Mouse (Mus musculus) brain, embryonic 14.5 days (tissue): ENCODE measurements around the gene Plekhj1. TPM values are rescaled to one million over a fixed set of nuclear protein-coding genes. Genes with fewer than 3 reads are reported as not detected.

ENCODE experiments used
- DNase-seq: peaks from one replicate; pipeline ENCODE4 v3.0.0-alpha.2; 2011; ENCODE audit warnings: low read depth
- CTCF ChIP-seq: fragments of 200-500 bp; IDR thresholded peaks from 2 replicates; pipeline ENCODE4 v1.5.1; 2012; ENCODE audit warnings: inconsistent platforms, mild to moderate bottlenecking, moderate library complexity, borderline replicate concordance; ENCODE audit not compliant: insufficient read depth, insufficient read length; ENCODE audit errors: extremely low read depth
- POLR2A ChIP-seq: fragments of 200-500 bp; IDR thresholded peaks from 2 replicates; pipeline ENCODE4 v1.6.1; 2012; ENCODE audit warnings: mild to moderate bottlenecking, inconsistent platforms, borderline replicate concordance; ENCODE audit not compliant: poor library complexity, insufficient read depth, insufficient read length, severe bottlenecking; ENCODE audit errors: extremely low read depth
- polyA plus RNA-seq: library from polyadenylated mRNA; depleted of rRNA; stranded (reverse); fragments of >200 nt; gene quantifications from 2 replicates; pipeline ENCODE4 v1.2.3, GENCODE M21; 2012

The Plekhj1 gene
- polyA plus RNA-seq, 1 experiment: 88.7 TPM

DNA sequence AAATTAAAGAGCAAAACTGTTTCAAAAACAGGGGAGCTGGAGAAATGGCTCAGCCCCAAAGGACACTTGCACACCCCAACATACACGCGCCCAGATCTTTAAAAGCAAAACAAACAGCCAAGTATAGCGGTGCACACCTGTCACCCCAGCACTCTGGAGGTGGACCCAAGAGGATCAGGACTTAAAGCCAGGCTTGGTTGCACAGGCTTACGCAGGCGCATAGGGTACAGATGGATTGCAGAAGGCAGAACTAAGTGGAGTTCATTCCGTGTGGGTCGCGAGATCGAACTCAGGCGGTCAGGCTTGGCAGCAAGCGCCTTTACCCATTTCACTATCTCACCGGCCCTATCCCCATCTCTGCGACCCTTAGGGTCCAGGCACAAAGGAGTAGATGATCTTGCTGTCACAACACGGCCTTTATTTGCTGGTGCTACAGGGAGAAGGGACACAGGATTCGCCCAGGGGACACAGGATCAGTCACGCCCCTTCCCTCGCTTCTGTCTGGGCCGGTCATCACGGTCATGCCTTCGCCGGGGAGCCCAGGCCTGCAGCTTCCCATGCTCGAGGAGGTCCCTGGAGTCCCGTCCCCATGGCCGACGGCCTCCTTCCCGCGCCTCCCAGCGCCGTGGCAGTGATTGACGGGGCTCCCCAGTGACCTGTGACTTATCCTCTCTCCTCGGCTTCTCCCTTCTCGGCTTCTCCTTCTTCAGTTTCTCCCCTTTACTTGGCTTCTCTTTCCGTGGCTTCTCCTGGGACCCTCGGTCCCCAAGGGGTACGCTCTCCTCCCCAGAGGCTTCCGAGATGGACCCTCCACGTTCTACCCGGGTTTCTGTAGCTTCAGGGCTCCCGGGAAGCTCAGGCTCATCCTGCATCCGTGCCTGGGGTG lies 9.9 kb upstream of the Plekhj1 start:
- TF ChIP-seq POLR2A (no peak), CTCF (no peak)
- no peak for DNase-seq

DNA sequence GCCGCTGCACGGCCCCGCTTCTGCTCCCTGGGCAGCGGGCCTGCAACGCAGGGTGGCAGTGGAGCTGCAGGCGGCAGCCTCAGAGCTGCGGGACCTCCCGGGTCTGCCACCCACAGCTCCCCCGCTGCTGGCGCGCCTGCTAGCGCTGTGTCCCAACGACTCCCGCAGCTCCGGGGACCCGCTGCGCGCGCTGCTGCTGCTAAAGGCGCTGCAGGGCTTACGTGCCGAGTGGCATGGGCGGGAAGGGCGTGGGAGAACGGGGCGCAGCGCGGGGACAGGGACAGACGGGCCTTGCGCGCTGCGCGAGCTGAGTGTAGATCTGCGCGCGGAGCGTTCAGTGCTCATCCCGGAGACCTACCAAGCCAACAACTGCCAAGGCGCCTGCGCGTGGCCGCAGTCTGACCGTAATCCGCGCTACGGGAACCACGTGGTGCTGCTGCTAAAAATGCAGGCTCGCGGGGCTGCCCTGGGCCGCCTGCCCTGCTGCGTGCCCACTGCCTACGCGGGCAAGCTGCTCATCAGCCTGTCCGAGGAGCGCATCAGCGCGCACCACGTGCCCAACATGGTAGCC lies 8.7 kb upstream of the Plekhj1 start:
- TF ChIP-seq CTCF: no peak
- peak; percentile 21; the same call in 1 of the 2 replicates for TF ChIP-seq POLR2A
- peak; percentile 94 for DNase-seq

DNA sequence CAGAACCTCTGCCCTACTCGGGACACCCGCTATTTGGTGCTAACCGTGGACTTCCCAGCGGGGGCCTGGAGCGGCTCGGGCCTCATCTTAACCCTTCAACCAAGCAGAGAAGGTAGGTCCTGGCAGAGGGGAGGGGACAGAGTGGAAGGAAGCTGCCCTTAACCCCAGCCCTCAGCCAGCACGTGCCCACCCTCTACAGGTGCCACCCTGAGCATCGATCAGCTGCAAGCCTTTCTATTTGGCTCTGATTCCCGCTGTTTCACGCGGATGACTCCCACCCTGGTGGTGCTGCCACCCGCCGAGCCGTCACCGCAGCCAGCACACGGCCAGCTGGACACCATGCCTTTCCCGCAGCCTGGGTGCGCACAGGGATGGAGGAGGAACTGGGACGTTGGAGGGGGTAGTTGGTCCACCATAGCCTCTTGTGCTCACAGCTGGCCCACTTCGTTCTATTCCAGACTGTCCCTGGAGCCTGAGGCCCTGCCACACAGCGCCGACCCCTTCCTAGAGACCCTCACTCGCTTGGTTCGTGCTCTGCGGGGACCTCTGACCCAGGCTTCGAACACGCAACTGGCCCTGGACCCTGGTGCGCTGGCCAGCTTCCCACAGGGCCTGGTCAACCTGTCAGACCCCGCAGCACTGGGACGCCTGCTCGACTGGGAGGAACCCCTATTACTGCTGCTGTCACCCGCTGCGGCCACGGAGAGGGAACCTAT lies 8.1 kb upstream of the Plekhj1 start:
- no peak for DNase-seq
- TF ChIP-seq CTCF (no peak), POLR2A (no peak)

DNA sequence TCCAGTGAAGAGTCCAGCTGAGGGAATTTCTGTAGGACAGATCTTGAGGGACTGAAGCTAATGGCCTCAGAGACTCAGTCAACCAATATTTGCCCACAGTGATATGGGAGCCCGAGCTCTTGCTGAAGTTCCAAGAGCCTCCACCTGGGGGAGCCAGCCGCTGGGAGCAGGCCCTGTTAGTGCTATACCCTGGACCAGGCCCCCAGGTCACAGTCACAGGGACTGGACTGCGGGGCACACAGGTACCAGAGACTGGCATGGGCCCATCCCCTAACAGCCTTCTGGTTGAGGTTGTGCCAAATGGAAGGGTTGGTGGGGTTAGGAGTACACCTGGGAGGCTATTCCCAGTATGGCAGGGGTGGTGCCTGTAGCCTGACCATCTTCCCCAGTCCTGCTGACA lies 7.5 kb upstream of the Plekhj1 start:
- TF ChIP-seq CTCF (peak; percentile 76), POLR2A (no peak)
- peak; percentile 52 for DNase-seq

DNA sequence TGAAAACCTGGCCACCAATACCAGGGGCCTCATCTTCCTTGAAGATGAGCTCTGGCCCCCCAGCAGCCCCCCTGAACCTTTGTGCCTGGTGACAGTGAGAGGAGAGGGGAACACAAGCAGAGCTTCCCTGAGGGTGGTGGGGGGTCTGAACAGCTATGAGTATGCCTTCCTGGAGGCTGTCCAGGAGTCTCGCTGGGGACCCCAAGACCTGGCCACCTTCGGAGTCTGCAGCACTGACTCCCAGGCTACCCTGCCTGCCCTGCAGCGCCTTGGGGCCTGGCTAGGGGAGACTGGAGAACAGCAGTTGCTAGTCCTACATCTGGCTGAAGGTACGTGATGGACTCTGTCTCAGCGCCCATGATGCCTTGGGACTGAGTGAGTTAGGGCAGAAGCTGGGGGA lies 6.9 kb upstream of the Plekhj1 start:
- DNase-seq: no peak
- no peak for TF ChIP-seq CTCF
- no peak for TF ChIP-seq POLR2A

DNA sequence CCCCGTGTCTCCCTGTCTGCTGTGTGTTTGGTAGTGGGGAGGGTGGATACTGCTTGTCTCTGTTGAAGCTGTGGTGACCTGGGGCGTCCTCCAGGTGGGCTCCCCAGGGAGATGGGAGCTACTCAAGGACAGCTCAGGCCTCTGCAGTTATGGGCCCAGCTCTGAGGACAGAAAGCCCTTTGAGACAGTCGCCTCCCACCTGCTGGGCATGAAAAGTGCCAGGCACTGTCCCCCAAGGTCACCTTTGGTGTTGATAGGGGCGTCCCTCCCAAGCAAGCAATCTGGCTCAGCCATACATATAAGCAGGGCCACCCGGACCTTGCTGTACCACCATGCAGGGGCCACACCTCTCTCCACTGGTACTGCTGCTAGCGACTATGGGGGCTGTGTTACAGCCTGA lies 6.5 kb upstream of the Plekhj1 start, which contains the start of gene Amh:
Gene Amh (plus strand): TSS at position 328 of the 400 bp plus-strand sequence.
- TF ChIP-seq POLR2A: no peak
- TF ChIP-seq CTCF: no peak

DNA sequence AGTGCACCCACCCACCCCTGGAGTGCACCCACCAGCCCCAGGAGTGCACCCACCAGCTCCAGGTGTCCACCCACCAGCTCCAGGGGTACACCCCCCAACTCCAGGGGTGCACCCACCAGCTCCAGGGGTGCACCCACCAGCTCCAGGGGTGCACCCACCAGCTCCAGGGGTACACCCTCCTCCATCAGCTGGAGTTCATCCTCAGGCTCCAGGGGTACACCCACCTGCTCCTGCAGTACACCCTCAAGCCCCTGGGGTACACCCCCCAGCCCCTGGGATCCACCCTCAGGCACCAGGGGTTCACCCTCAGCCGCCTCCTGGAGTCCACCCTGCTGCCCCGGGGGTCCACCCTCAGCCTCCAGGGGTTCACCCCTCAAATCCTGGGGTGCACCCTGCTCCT lies 5.9 kb upstream of the Plekhj1 start:
- TF ChIP-seq CTCF (no peak), POLR2A (no peak)
- no peak for DNase-seq

More for the DNA sequence above, 6.5 kb upstream of the Plekhj1 start, which contains the start of gene Amh:
- DNase-seq: no peak

DNA sequence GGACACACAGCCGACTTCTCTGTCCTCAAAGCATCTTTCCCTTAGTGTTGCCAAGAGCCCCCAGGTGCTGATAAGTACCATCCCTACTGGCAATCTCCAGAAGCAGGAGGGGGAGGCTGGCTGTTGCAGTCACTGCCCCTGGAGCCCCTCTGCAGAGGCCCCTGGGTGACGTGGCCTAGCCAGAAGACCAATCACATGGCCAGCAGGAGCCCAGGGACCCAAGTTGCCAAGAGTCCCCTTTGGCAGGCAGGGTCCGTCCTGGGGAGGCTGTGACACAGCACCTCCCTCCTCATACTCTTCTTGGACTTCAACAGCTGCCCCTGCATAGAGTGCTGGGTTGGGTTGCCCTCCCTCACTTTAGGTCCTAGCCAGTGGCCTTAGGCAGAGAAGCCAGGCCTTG lies 4.6 kb upstream of the Plekhj1 start:
- DNase-seq: no peak
- TF ChIP-seq CTCF: no peak
- TF ChIP-seq POLR2A: no peak

DNA sequence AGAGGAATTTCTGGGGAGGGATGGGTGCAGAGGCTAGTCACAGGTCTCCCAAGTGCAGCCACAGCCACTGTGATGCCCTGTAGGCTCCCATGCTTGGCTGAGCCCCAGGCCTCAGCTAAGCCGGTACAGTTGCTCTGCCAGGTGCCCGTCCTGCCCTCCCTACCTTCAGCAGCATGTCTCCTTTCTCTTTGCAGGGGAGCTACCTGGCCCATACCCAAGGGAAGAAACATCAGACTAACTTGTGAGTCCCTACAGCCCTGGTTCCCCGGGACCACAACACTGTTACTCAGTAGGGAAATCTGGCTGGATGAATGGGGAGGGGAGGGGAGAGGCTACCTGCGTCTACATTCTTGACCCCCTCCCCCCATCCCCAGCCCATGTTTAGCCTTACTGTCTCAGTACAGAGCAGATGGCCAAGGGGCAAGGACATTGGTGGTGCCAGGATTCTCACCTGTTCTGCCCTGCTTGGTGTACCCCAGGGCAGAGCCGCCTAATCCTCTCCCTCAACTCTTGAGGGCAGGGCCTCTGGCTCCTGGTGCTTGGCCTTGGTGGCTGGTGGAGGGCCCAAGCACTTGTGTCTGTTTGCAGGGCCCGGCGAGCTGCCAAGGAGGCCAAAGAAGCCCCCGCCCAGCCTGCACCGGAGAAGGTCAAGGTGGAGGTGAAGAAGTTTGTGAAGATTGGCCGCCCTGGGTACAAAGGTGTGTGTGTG lies 3.9 kb upstream of the Plekhj1 start:
- no peak for DNase-seq
- no peak for TF ChIP-seq POLR2A
- TF ChIP-seq CTCF: no peak

DNA sequence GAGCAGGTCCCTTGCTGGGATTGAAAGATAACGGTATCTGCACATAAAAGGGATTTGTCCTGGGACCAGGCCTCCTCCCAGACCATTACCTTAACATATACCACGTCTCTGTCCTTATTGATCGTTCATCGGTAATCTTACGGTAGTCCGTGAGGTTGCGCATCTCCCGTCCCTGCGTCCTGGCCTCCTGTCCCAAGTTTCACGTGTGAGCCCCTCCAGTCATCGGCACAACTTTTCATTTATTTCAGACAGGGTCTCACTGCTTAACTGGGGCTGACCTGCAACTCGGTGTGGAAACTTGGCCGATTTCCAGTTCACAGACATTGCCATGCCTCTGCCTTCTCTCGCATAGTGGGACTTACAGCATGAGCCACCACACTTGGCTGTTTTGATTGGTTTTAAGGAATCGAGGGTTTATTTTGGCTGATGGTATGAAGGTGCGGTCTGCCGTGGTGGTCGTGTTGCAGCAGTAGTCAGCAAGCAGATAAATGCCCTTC lies 692 bp upstream of the Plekhj1 start:
- TF ChIP-seq CTCF: no peak
- TF ChIP-seq POLR2A: no peak
- peak; percentile 33 for DNase-seq
